Mouse (Mus musculus): ENCODE measurements around the gene Vdac1.

Gene Vdac1

GRCm38 (mm10) chr11:52360471-52361277 lies at the start of gene Vdac1:
Gene Vdac1 (plus strand): TSS chr11:52360860.
- peak; percentile 87 to 94 for DNase-seq

GRCm38 (mm10) chr11:52314102-52314793 lies 46.4 kb upstream of the Vdac1 start:
- peak; percentile 36 to 39 for DNase-seq

- DNase-seq: no peak
Observed at GRCm38 (mm10) chr11:52318445-52318844, 42.2 kb upstream of the Vdac1 start.

GRCm38 (mm10) chr11:52319664-52320063 lies 41.0 kb upstream of the Vdac1 start:
- DNase-seq: no peak

- DNase-seq: no peak
Observed at GRCm38 (mm10) chr11:52320529-52320928, 40.1 kb upstream of the Vdac1 start.

- DNase-seq: no peak
Observed at GRCm38 (mm10) chr11:52321540-52321939, 39.1 kb upstream of the Vdac1 start.

GRCm38 (mm10) chr11:52324442-52325367 lies 36.0 kb upstream of the Vdac1 start:
- no peak for DNase-seq

- DNase-seq: no peak
Observed at GRCm38 (mm10) chr11:52327313-52327712, 33.3 kb upstream of the Vdac1 start.

- DNase-seq: peak; percentile 72 to 81
Observed at GRCm38 (mm10) chr11:52332421-52333118, 28.1 kb upstream of the Vdac1 start.

- DNase-seq: peak; percentile 51 to 60
Observed at GRCm38 (mm10) chr11:52333616-52334015, 27.0 kb upstream of the Vdac1 start.

GRCm38 (mm10) chr11:52335263-52335662 lies 25.4 kb upstream of the Vdac1 start:
- no peak for DNase-seq

- DNase-seq: no peak
Observed at GRCm38 (mm10) chr11:52335924-52336323, 24.7 kb upstream of the Vdac1 start.

GRCm38 (mm10) chr11:52337651-52338295 lies 22.9 kb upstream of the Vdac1 start:
- no peak for DNase-seq

- no peak for DNase-seq
Observed at GRCm38 (mm10) chr11:52338351-52338750, 22.3 kb upstream of the Vdac1 start.

- no peak for DNase-seq
Observed at GRCm38 (mm10) chr11:52339098-52339497, 21.6 kb upstream of the Vdac1 start.

- DNase-seq: no peak
Observed at GRCm38 (mm10) chr11:52339512-52339911, 21.1 kb upstream of the Vdac1 start.

- no peak for DNase-seq
Observed at GRCm38 (mm10) chr11:52340123-52340864, 20.4 kb upstream of the Vdac1 start.

- no peak for DNase-seq
Observed at GRCm38 (mm10) chr11:52341001-52341400, 19.7 kb upstream of the Vdac1 start.

- no peak for DNase-seq
Observed at GRCm38 (mm10) chr11:52341476-52341875, 19.2 kb upstream of the Vdac1 start.

- no peak for DNase-seq
Observed at GRCm38 (mm10) chr11:52342296-52342695, 18.4 kb upstream of the Vdac1 start.

GRCm38 (mm10) chr11:52343162-52343561 lies 17.5 kb upstream of the Vdac1 start:
- peak; percentile 70 to 91 for DNase-seq
